Mouse (Mus musculus): ENCODE results near the gene Gnpnat1.

- TF ChIP-seq CTCF (IDR thresholded peaks at IDR 0.05; ENCODE audit: control insufficient read depth, insufficient read depth, low read length) (no peak), POLR2A (IDR thresholded peaks at IDR 0.05; ENCODE audit: borderline replicate concordance, control insufficient read depth, low read depth, low read length) (no peak)
Observed at GRCm38 (mm10) chr14:45452148-45452547, 47.4 kb upstream of the Gnpnat1 start.

Measured in bone marrow, adult 2 months (tissue).